Mouse (Mus musculus): ENCODE data around the gene Fam20b.
A peak's percentile ranks its signal among the peaks of the same experiment; 100 is the strongest.

Fam20b gene

DNA sequence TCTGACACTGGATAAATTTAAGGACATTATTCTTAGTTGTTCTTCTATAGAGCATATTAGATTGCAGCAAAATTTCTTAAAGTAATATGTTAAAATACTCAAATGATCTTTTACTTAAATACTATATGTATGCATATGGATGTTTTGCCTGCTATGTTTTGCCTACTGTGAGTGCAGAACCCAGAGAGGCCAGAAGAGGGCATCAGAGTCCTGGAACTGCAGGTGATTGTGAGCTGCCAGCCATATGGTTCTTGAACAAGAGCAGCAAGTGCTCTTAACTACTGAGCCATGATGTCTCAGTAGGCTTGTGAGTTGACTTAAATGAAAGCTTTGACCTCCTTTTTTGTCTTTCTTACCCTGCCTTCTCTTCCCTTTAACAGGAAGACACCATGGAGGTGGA lies 87.9 kb downstream of the Fam20b start:
- peak; percentile 28 for DNase-seq

DNA sequence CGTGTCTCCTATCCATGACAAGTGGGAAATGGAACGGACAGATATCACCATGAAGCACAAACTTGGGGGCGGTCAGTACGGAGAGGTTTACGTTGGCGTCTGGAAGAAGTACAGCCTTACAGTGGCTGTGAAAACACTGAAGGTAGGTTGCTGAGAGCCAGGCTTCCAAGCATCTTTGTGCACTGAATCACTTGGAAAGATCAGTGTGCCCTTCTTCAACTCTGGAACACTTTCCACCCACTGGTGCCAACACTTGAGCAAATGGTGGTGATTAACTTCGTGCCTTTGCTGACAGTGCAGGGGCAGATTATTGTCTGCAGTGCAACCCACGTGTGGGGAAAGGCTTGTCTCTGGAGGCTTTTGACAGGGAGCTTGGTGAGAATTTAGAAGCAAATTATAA lies 88.9 kb downstream of the Fam20b start:
- no peak for DNase-seq
